Mouse (Mus musculus) left cerebral cortex, adult 18-20 months (tissue): ENCODE results near the gene Bhlhe41. TPM values are rescaled to one million over a fixed set of nuclear protein-coding genes. Genes with fewer than 3 reads are reported as not detected.

Experiments
- DNase-seq, 2 experiments: peaks; one replicate each; pipeline ENCODE4 v3.0.0; 2021 to 2022; ENCODE audit warnings: low spot score in 2 of 2, mixed read lengths in 1 of 2
- total RNA-seq, 2 experiments: library from RNA; stranded (reverse); gene quantifications; 2 replicates each; pipeline ENCODE4 v1.2.3; 2021

Bhlhe41 gene
- total RNA-seq, 2 experiments from 2014 or later = 38.0 to 39.1 TPM

GRCm38 (mm10) chr6:145846948-145847347, 18.4 kb downstream of the Bhlhe41 start:
- DNase-seq = no peak

GRCm38 (mm10) chr6:145846076-145846475, 19.3 kb downstream of the Bhlhe41 start:
- no peak for DNase-seq

DNA sequence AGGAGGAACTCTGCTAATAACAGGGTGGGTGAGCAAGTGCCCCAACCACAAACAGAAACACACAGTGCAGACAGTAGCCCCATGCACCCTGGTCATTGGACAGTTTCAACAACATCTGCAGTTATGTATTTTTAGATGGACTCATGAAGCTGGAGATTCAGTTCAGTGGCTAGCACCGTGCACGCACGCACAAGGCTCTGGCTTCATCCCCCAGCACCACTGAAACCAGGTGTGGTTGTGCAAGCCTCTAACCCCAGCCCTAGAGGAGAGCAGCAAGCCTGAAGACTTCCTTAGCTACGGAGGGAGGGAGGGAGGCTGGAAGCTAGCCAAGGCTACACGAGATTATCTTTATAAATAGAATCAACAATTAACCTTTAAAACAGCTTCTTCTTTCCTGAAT, 19.7 kb downstream of the Bhlhe41 start:
- no peak for DNase-seq

GRCm38 (mm10) chr6:145835359-145835758, 30.0 kb downstream of the Bhlhe41 start:
- no peak for DNase-seq

- no peak for DNase-seq
These were observed 32.4 kb downstream of the Bhlhe41 start for GRCm38 (mm10) chr6:145832927-145833326.

DNA sequence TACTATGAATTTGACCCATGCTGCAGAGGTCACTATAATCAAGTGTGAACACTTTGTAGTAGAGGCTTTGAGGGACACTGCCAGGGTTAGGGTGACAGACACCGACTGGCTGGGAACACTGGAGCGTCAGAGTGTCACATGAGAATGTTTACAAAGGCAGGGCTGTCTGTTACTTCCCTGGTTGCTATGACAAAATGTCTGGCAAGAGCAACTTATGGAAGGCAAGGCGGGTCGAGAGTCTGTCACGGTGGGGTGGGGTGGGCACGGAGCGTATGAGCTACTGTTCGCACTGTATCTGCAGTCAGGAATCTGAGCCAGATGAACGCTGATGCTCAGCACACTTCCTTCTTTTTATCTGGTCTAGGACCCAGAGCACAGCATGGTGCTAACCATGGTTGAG, 34.7 kb downstream of the Bhlhe41 start:
- DNase-seq = no peak

DNA sequence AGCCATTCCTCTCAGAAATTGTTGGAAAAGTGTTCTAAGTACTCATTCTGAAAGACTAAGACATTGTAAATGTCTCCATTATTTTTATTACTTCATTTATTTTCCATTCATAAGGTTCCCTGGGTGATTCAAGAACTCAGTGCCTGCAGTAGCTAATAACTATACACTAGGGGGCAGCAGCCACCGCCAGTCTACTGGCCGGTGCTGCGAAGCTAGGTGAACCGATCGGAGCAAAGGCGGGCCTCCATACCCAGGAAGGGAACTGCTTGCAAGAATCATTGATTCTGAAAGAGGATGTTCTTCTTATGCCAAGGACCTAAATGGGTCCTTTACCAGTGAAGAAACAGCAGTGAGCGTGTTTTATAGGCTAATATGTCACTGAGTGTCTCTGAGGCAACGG, 35.2 kb downstream of the Bhlhe41 start:
- DNase-seq = peak; percentile 74 to 76

GRCm38 (mm10) chr6:145829062-145829835, 36.1 kb downstream of the Bhlhe41 start:
- no peak for DNase-seq

DNA sequence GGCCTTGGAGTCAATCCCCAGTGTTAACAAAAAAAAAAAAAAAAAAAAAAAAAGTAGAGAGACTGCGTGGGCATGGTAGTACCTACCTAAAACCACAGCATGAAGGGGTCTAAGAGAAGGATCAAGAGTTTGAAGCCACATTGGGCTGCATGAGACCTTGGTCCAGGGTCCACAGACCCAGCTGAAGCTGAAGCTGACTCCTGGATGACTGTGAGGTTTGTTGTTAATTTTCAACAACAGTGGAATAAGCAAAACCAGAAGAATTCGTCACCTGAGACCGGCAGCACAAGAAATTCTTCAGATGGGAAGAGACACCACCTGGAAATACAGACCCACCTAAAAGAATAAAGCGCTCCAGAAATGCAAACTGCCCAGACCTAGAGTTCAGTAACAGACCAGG, 39.1 kb downstream of the Bhlhe41 start:
- no peak for DNase-seq

- peak in 1 of 2 experiments; percentile 7 for DNase-seq
These were observed 41.6 kb downstream of the Bhlhe41 start for GRCm38 (mm10) chr6:145823588-145824234.

DNA sequence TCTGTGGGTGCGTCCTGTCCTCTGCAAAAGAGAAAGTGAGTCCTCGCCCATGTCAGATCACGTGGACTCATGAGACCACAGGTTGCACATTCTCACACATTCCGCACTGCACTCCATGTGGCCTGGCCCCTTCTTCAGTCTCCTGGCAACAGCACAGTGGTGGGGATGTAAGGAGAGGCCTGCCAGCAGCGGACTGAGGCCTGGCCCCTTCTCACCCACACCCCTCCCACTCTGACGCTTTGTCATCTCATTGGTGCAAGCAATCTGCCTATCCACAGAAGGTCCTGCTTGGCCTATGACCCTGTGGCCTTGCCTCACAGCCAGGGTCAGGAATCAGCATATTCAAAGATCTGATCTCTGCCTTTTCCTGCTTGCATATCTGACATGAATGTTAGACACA, 42.3 kb downstream of the Bhlhe41 start:
- no peak for DNase-seq

DNA sequence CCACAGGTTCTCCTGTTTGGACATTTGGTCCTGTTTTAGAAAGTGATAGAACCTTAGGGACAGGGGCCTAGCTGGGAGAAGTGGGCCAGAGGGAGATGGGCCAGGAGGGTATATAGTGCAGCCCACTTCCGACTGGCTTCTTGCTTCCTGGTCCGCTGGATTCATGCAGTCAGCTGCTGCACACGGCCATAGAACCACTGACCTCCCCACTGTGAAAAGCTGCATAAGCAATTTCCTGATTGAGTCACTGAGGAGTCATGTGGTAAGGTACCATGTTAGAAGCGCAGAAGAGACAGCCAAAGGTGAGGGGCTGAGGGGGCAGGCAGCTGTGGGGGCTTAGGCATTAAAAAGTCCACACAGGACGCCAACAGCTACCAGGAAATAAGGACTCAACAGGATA, 43.1 kb downstream of the Bhlhe41 start:
- DNase-seq = no peak

GRCm38 (mm10) chr6:145819151-145819550, 46.2 kb downstream of the Bhlhe41 start:
- no peak for DNase-seq

- no peak for DNase-seq
These were observed 50.2 kb downstream of the Bhlhe41 start for GRCm38 (mm10) chr6:145815200-145815599.

GRCm38 (mm10) chr6:145811174-145811573, 54.2 kb downstream of the Bhlhe41 start:
- no peak for DNase-seq

- no peak for DNase-seq
These were observed 55.3 kb downstream of the Bhlhe41 start for GRCm38 (mm10) chr6:145810015-145810414.

- no peak for DNase-seq
These were observed 55.8 kb downstream of the Bhlhe41 start for GRCm38 (mm10) chr6:145809566-145809965.

Other genes starting within 250 kb of the Bhlhe41 start
- gene Tuba3b, start 249.8 kb downstream of the Bhlhe41 start, total RNA-seq = not detected
- gene Rassf8, start 118.8 kb downstream of the Bhlhe41 start, total RNA-seq = 10 to 100 TPM; 16.3 to 18.9 TPM
- 1 to 10 TPM; 4.5 to 4.6 TPM for gene Sspn, start 66.1 kb upstream of the Bhlhe41 start, total RNA-seq